Mouse (Mus musculus) left cerebral cortex, adult 9 months (tissue): Measurements from ENCODE around the gene Slc17a2.
A peak's percentile ranks its signal among the peaks of the same experiment; 100 is the strongest.

ENCODE experiments used
- DNase-seq, 2 experiments: peaks; one replicate each; pipeline ENCODE4 v3.0.0; 2022; ENCODE audit warnings: low spot score in 2 of 2

The Slc17a2 gene

GRCm38 (mm10) chr13:23792520-23792919 is 14.3 kb upstream of the Slc17a2 start:
- peak in 1 of 2 experiments; percentile 50 for DNase-seq

GRCm38 (mm10) chr13:23799405-23799804 is 7.4 kb upstream of the Slc17a2 start:
- DNase-seq, result no peak

- DNase-seq, result no peak
Observed at GRCm38 (mm10) chr13:23804532-23804931, 2.3 kb upstream of the Slc17a2 start.

GRCm38 (mm10) chr13:23816148-23816547 is 9.4 kb downstream of the Slc17a2 start:
- no peak for DNase-seq

- no peak for DNase-seq
Observed at GRCm38 (mm10) chr13:23820179-23820940, 13.6 kb downstream of the Slc17a2 start.

- no peak for DNase-seq
Observed at GRCm38 (mm10) chr13:23822213-23822612, 15.4 kb downstream of the Slc17a2 start.

GRCm38 (mm10) chr13:23826606-23827005 is 19.8 kb downstream of the Slc17a2 start:
- no peak for DNase-seq

GRCm38 (mm10) chr13:23833053-23833452 is 26.3 kb downstream of the Slc17a2 start:
- peak in 1 of 2 experiments; percentile 17 for DNase-seq

GRCm38 (mm10) chr13:23834836-23835235 is 28.0 kb downstream of the Slc17a2 start:
- no peak for DNase-seq

GRCm38 (mm10) chr13:23836630-23837029 is 29.8 kb downstream of the Slc17a2 start:
- no peak for DNase-seq

- DNase-seq, result no peak
Observed at GRCm38 (mm10) chr13:23839308-23839707, 32.5 kb downstream of the Slc17a2 start, which contains the start of gene Slc17a3. Gene Slc17a3 (plus strand): TSS chr13:23839434.

GRCm38 (mm10) chr13:23845851-23846250 is 39.1 kb downstream of the Slc17a2 start:
- no peak for DNase-seq

- DNase-seq, result peak in 1 of 2 experiments; percentile 47
Observed at GRCm38 (mm10) chr13:23849299-23849698, 42.5 kb downstream of the Slc17a2 start.

- no peak for DNase-seq
Observed at GRCm38 (mm10) chr13:23856401-23856800, 49.6 kb downstream of the Slc17a2 start.

- DNase-seq, result no peak
Observed at GRCm38 (mm10) chr13:23861815-23862214, 55.0 kb downstream of the Slc17a2 start.

GRCm38 (mm10) chr13:23864711-23865110 is 57.9 kb downstream of the Slc17a2 start:
- no peak for DNase-seq

GRCm38 (mm10) chr13:23866086-23866710 is 59.4 kb downstream of the Slc17a2 start:
- DNase-seq, result no peak

GRCm38 (mm10) chr13:23867000-23867399 is 60.2 kb downstream of the Slc17a2 start:
- DNase-seq, result no peak

GRCm38 (mm10) chr13:23867405-23867804 is 60.6 kb downstream of the Slc17a2 start, which contains the start of gene Slc17a1:
Gene Slc17a1 (plus strand): TSS chr13:23867750.
- no peak for DNase-seq

- DNase-seq, result no peak
Observed at GRCm38 (mm10) chr13:23868790-23869533, 62.2 kb downstream of the Slc17a2 start.

- no peak for DNase-seq
Observed at GRCm38 (mm10) chr13:23869996-23870395, 63.2 kb downstream of the Slc17a2 start.

- DNase-seq, result no peak
Observed at GRCm38 (mm10) chr13:23873141-23873540, 66.3 kb downstream of the Slc17a2 start.
